Mouse (Mus musculus) midbrain, embryonic 11.5 days (tissue): ENCODE data around the gene Spef2. TPM values are rescaled to one million over a fixed set of nuclear protein-coding genes. Genes with fewer than 3 reads are reported as not detected.
"Not testable (repeated sequence)": the region's sequence is repeated elsewhere in the genome, so short reads cannot be mapped to it uniquely, and the experiment has no call there.

Source experiments
- ATAC-seq: fragments of 200-750 bp; cut with Nextera tagmentation; 2 replicates; pipeline ENCODE4 v1.8.0; 2017; ENCODE audit warnings: moderate TSS enrichment, moderate library complexity; ENCODE audit not compliant: low FRiP score
- DNase-seq: peaks from one replicate; pipeline ENCODE4 v3.0.0; 2015; ENCODE audit warnings: low spot score; ENCODE audit errors: missing footprints
- H3K27ac ChIP-seq: fragments of 300-500 bp; sonication (generic); 2 replicates; pipeline ENCODE4 v1.5.1; 2014; ENCODE audit warnings: low read depth, low read length
- H3K27me3 ChIP-seq: fragments of 300-500 bp; sonication (generic); 2 replicates; pipeline ENCODE4 v1.6.1; 2014; ENCODE audit warnings: mild to moderate bottlenecking, low read length, moderate library complexity, mixed read lengths; ENCODE audit not compliant: control insufficient read depth, insufficient read depth
- H3K36me3 ChIP-seq: fragments of 300-500 bp; sonication (generic); 2 replicates; pipeline ENCODE4 v1.6.1; 2014; ENCODE audit warnings: mild to moderate bottlenecking, low read length, moderate library complexity, mixed read lengths; ENCODE audit not compliant: control insufficient read depth, insufficient read depth
- H3K4me1 ChIP-seq: fragments of 300-500 bp; sonication (generic); 2 replicates; pipeline ENCODE4 v1.6.1; 2014; ENCODE audit warnings: low read length; ENCODE audit not compliant: control insufficient read depth, insufficient read depth
- H3K4me2 ChIP-seq: fragments of 300-500 bp; sonication (generic); 2 replicates; pipeline ENCODE4 v1.6.1; 2014; ENCODE audit warnings: mild to moderate bottlenecking, moderate library complexity
- H3K4me3 ChIP-seq: fragments of 300-500 bp; sonication (generic); 2 replicates; pipeline ENCODE4 v1.5.1; 2014; ENCODE audit warnings: low read depth, low read length
- H3K9ac ChIP-seq: fragments of 300-500 bp; sonication (generic); 2 replicates; pipeline ENCODE4 v1.6.1; 2014; ENCODE audit warnings: low read length
- H3K9me3 ChIP-seq: fragments of 300-500 bp; sonication (generic); 2 replicates; pipeline ENCODE4 v1.6.1; 2016; ENCODE audit warnings: low read length; ENCODE audit not compliant: control insufficient read depth
- WGBS: fragments of 180-500 bp; shearing (Covaris S2); extraction: QIAGEN DNeasy Blood & Tissue Kit; methylation state at CpG from one replicate; pipeline ENCODE4 v1.1.7; 2014; 5-methylcytosine and 5-hydroxymethylcytosine counted together
- polyA plus RNA-seq: library from polyadenylated mRNA; unstranded; fragments of >200 nt; fragmentation: Nextera tagmentation; extraction: Ambion mirVana; gene quantifications from 2 replicates; pipeline ENCODE4 v1.2.1, GENCODE M21; 2014

Spef2 gene
- polyA plus RNA-seq, result 0.34 and 0.71 TPM in 2 replicates

- Histone ChIP-seq H3K9ac (no peak within 1 kb of the TSS), H3K4me2 (peak within 1 kb of the TSS; percentile 34; the same call in 1 of the 2 replicates), H3K27ac (no peak within 1 kb of the TSS), H3K36me3 (no peaks in the 10 kb centered on the region), H3K4me3 (peak within 1 kb of the TSS; percentile 16; the same call in 1 of the 2 replicates), H3K27me3 (no peaks in the 10 kb centered on the region), H3K4me1 (no peaks in the 10 kb centered on the region), H3K9me3 (no peaks in the 10 kb centered on the region)
- DNase-seq (peak; percentile 92), ATAC-seq (peak; percentile 98)
- 31% methylated on average over 16 of the region's 16 CpGs for WGBS
Observed at GRCm38 (mm10) chr15:9748359-9749102, at the start of gene Spef2. Spef2 (minus strand) TSS chr15:9748868.

DNA sequence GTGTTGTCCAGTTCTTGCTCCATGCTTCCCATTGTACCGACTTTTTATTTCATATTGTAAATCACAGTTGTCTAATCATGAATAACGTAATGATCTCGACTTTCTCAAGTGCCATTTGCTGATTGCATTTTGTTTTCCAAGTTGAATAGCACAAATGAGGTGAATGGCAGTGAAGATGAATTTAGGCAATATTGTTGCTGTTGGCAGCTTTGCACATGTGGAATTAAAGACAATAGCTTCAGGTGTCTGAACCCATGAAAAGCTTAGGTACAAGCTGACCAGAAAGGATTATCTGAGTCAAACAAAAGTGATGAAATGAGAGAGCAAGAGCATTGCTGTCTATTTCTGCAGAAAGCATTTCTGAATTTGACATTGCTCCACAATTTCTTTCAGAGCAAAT is 45.5 kb upstream of the Spef2 start:
- no peak overlapping the region for H3K9ac ChIP-seq
- no peaks in the 10 kb centered on the region for H3K36me3 ChIP-seq
- no peak overlapping the region for H3K4me3 ChIP-seq
- WGBS, result 86% methylated on average over 3 of the region's 3 CpGs
- ATAC-seq (no peak), DNase-seq (no peak)
- no peaks in the 10 kb centered on the region for H3K9me3 ChIP-seq
- no peaks in the 10 kb centered on the region for H3K4me1 ChIP-seq
- no peak overlapping the region for H3K4me2 ChIP-seq
- no peak overlapping the region for H3K27ac ChIP-seq
- no peaks in the 10 kb centered on the region for H3K27me3 ChIP-seq

- no peak for ATAC-seq
- H3K27ac ChIP-seq, result no peak overlapping the region
Observed at GRCm38 (mm10) chr15:9788245-9789030, 39.8 kb upstream of the Spef2 start.

DNA sequence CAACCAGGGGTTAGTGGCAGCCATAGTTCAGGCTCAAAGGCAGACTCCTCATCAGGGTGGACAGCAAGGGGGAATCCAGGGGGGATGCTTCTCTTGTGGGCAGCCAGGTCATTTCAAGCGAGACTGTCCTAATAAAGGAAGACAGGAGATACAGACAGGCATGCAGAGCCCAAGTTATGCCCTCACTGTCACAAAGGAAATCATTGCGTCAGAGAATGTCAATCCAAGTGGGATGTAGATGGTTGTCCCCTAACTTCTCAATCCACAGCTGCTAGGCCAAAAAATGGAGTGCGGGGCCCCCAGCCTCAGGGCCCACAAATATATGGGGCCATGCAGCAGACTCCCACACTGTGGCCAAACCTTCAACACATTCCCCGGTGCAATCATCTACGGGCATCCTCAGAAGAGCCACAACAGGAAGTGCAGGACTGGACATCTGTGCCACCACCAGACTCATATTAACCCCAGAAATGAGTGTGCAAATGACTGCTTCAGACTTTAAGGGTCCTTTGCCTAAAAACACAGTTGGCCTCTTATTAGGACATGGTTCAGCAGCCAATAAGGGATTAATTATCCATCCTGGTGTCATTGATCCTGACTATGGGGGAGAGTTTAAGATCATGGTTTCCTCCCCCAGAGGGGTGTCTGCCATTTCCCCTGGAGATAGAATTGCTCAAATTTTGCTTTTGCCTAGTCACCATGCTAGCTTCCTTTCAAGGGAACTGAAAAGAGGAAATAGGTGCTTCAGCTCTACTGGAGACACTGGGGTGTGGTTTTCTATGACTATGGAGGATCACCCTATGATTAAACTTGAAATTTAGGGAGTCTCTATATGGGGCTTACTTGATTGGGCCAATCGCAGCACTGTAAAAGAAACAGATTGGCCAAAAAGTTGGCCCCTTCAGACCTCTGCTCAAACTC is 25.8 kb upstream of the Spef2 start:
- not testable (repeated sequence) for H3K4me2 ChIP-seq, ATAC-seq, H3K4me1 ChIP-seq, H3K4me3 ChIP-seq, H3K27ac ChIP-seq, H3K9ac ChIP-seq, DNase-seq, H3K36me3 ChIP-seq, H3K27me3 ChIP-seq, H3K9me3 ChIP-seq
- 93% methylated on average over 6 of the region's 6 CpGs for WGBS

More at GRCm38 (mm10) chr15:9788245-9789030, 39.8 kb upstream of the Spef2 start:
- H3K36me3 ChIP-seq, result no peaks in the 10 kb centered on the region
- H3K9ac ChIP-seq, result no peak overlapping the region
- H3K27me3 ChIP-seq, result no peaks in the 10 kb centered on the region
- WGBS, result 71% methylated on average over 3 of the region's 3 CpGs
- no peak overlapping the region for H3K4me2 ChIP-seq
- no peak for DNase-seq
- no peaks in the 10 kb centered on the region for H3K9me3 ChIP-seq
- H3K4me1 ChIP-seq, result no peaks in the 10 kb centered on the region
- H3K4me3 ChIP-seq, result no peak overlapping the region

DNA sequence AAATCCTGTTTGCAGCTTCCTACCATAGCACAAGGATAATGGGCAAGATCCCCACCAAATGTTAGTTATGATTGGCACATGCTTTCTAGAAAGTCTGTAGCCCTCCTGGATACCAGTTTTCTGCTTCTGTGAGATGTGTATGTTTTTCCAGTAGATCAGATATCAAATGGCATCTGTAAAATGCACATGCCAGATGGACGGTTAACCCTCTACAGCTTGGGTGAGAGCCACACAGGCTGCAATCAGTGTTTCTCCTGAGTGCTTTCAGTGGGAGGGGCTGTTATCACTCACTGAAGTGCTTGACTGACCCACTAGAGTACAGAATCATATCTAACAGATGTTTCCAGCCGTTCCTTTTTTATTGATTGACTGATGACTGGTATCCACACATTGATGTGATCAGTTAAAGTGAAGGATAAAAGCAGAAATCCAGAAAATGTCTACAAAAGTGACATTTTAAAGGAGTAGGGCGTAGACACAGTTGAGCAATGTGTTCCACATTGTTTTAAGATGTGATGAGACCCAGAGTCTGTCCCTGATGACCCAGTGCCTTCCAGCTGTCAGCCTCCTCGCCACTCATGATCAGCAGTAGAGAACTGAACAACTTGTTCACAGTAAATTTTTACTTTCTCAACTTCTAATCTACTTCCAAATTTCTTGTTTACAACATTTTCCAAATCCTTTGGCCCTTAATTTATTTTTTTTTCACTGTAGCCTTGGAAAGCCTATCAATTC is 19.7 kb upstream of the Spef2 start:
- ATAC-seq (no peak), DNase-seq (no peak)
- H3K27me3 ChIP-seq, result no peaks in the 10 kb centered on the region
- H3K36me3 ChIP-seq, result no peaks in the 10 kb centered on the region
- no peaks in the 10 kb centered on the region for H3K4me1 ChIP-seq
- no peak overlapping the region for H3K4me2 ChIP-seq
- no peaks in the 10 kb centered on the region for H3K9me3 ChIP-seq
- H3K4me3 ChIP-seq, result no peak overlapping the region
- 76% methylated on average over 4 of the region's 4 CpGs for WGBS
- no peak overlapping the region for H3K9ac ChIP-seq
- no peak overlapping the region for H3K27ac ChIP-seq

- no peaks in the 10 kb centered on the region for H3K36me3 ChIP-seq
- no peaks in the 10 kb centered on the region for H3K27me3 ChIP-seq
- no peaks in the 10 kb centered on the region for H3K9me3 ChIP-seq
- H3K27ac ChIP-seq, result no peak overlapping the region
- no peak overlapping the region for H3K4me2 ChIP-seq
- H3K9ac ChIP-seq, result no peak overlapping the region
- no peaks in the 10 kb centered on the region for H3K4me1 ChIP-seq
- no peak for DNase-seq
- ATAC-seq, result no peak
- no peak overlapping the region for H3K4me3 ChIP-seq
Observed at GRCm38 (mm10) chr15:9767034-9767433, 18.4 kb upstream of the Spef2 start.

DNA sequence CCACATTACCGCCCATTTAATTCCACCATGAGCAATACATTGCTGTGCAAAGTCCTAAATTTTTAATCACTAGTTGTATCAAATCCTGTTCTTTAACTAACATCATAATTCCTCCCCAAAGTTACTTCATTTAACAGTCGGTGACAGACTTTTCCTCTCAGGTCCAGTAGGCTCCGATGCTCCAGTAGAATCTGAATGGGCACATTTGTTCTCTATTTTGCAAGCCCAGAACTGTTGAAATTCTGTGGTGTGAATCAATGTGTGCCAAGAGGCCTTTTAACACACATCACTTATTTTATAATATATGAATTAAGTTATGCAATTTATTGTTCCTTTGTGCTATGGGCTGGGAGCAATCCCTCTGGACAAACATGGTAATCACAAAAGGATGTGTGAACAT is 2.3 kb upstream of the Spef2 start:
- H3K36me3 ChIP-seq, result no peaks in the 10 kb centered on the region
- DNase-seq (no peak), ATAC-seq (no peak)
- no peaks in the 10 kb centered on the region for H3K27me3 ChIP-seq
- no peak overlapping the region for H3K27ac ChIP-seq
- H3K4me2 ChIP-seq, result no peak overlapping the region
- no peak overlapping the region for H3K4me3 ChIP-seq
- no peaks in the 10 kb centered on the region for H3K9me3 ChIP-seq
- 93% methylated on average over 3 of the region's 3 CpGs for WGBS
- no peaks in the 10 kb centered on the region for H3K4me1 ChIP-seq
- no peak overlapping the region for H3K9ac ChIP-seq

DNA sequence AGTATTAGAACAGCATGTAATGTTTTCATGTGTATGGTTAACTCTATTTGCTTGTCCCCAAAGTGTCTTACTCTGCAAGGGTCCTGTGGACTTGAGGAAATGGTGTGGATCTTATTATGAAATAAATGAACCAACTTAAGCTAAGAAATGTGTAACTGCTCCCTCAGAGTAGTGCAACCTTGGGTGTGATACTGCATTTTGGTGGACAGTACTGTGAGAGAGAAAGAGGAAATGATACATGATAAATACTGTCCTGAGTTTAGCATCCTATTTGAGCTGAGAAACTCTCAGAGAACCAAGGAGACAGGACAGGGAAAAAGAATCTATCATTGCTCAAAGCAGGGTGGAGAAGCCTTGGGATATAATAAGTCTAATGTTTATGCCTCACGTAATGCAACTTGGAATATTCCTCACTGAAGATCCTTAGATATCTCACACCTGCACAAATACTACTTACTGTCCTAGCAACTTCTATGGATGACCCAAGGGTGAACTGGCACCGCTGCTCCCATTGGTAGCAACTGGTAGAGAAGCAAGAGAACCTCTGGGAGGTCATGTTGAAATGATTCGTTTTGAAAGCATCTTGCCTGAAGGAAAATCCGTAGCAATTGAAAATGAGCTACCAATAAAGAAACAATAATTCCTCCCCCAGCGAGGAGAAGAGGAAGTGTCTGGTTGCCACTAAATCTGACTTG is 1.1 kb downstream of the Spef2 start:
- 81% methylated on average over 5 of the region's 5 CpGs for WGBS
- Histone ChIP-seq H3K4me3 (no peak overlapping the region), H3K4me1 (no peaks in the 10 kb centered on the region), H3K27me3 (no peaks in the 10 kb centered on the region), H3K36me3 (no peaks in the 10 kb centered on the region), H3K9me3 (no peaks in the 10 kb centered on the region), H3K9ac (no peak overlapping the region), H3K27ac (no peak overlapping the region), H3K4me2 (no peak overlapping the region)
- no peak for DNase-seq
- ATAC-seq, result no peak
